Mouse (Mus musculus): ENCODE data around the gene Akap13.

The Akap13 gene

DNA sequence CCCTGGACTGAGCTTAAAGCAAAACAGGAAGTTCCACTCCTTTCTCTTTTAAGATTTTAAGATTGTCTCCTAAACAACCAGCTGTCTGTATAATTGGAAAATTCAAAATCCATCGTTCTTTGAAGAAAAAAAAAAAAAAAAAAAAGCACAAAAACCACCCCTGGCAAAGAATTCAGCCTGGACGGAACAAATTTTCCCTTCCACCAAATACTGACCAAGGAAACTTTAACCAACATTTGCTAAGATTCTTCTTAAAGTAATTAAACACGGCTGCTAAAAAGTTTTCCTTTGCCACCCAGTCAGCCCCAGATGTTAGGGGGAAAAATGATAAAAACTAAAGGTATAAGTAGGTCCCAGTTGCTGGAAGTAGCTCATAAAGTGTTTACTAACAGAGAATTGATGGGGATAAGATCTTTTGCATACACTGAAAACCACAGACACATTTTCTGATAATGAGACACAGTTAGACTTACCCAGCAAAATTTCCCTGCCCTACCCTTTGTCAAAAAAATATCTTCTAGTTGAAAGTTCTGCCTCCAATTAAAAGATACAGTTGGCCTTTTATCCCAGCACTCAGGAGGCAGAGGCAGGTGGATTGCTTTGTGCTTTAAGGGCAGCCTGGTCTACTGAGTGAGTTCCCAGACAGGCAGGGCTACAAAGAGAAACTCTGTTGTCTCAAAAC is 338.5 kb downstream of the Akap13 start:
- POLR2A ChIA-PET, result interaction anchor here in 3 of 4 experiments (0.7 to 1.9 kb wide), 8 partner anchors 12 to 357 kb away, joined by 3 to 7 read pairs (median 3); no protein-coding TSS in a partner anchor

DNA sequence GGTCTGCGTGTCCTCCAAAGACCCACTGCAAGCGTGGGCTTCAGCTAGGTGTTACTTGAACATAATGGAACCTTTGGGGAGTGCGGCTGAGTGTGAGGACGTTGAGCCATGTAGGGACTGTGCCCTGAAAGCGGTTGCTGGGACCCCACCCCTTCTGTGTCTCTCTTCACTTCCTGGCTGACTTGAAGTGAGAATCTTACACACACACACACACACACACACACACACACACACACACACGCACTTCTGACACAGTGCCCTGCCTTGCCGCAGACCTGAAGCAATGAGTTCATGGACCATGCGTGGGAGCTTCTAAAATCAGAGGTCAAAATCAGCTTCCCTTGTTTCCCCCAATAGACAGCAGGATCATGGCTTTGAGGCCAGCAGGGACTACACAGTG is 339.8 kb downstream of the Akap13 start:
- CTCF ChIA-PET, result interaction anchor here in 1 of 4 experiments (0.6 kb wide), 1 partner anchor 12 kb away, joined by 3 read pairs; no protein-coding TSS in a partner anchor

More for the DNA sequence above, 338.5 kb downstream of the Akap13 start:
- CTCF ChIA-PET, result interaction anchor here in 2 of 4 experiments (0.6 to 1.1 kb wide), 2 partner anchors 34 to 1251 kb away, joined by 4 to 7 read pairs; no protein-coding TSS in a partner anchor

DNA sequence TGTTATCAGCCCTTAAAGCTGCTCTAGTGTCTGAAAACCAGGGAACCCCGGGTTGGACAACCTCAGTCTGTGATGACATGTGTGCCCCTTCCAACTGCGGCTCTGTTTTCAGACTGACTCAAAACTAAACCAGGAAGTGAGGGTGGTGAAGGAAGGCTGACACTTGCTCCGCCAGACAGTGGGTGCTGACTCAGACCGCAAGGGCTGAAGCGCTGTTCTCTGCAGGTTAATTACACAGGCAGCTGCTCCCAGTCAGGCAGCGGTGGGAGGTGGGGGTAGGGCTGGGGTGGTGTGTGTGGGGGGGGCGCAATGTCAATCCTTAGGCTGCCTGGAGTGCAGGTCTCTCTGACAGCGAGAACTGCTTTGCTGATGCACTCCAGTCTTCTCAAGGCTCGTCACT is 341.1 kb downstream of the Akap13 start:
- CTCF ChIA-PET, result no interaction called here
- POLR2A ChIA-PET, result interaction anchor here in 2 of 4 experiments (0.6 to 1.3 kb wide), 6 partner anchors 10 to 85 kb away, joined by 3 to 5 read pairs (median 4); no protein-coding TSS in a partner anchor

More for the DNA sequence above, 339.8 kb downstream of the Akap13 start:
- POLR2A ChIA-PET, result interaction anchor here in 2 of 4 experiments (0.5 to 1.9 kb wide), 5 partner anchors 12 to 45 kb away, joined by 3 to 7 read pairs (median 4); no protein-coding TSS in a partner anchor

DNA sequence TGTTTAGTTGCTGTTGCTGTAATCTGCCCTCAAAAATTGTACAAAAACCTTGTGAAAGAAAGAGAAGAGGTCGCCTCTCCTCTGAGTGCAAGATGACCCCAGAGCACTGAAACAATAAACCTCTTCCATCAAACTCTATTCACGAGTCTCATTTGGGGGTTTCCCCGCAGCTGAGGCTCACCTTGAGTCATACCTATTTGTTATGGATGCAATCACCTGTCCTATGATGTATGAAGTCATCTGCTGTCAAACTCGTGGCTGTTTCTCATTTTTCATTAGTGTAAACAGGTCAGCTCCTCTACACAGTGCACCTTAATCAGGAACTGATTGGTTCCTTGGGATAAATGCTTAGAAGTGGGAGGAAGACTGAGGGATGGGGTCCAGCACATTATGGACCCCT is 345.2 kb downstream of the Akap13 start:
- ChIA-PET POLR2A (interaction anchor here in 3 of 4 experiments (1.0 to 4.7 kb wide), 10 partner anchors 11 to 27 kb away, joined by 3 to 28 read pairs (median 10); no protein-coding TSS in a partner anchor), CTCF (interaction anchor here in 2 of 4 experiments (1.7 to 2.1 kb wide), 2 partner anchors 27 to 45 kb away, joined by 6 to 7 read pairs; no protein-coding TSS in a partner anchor)

DNA sequence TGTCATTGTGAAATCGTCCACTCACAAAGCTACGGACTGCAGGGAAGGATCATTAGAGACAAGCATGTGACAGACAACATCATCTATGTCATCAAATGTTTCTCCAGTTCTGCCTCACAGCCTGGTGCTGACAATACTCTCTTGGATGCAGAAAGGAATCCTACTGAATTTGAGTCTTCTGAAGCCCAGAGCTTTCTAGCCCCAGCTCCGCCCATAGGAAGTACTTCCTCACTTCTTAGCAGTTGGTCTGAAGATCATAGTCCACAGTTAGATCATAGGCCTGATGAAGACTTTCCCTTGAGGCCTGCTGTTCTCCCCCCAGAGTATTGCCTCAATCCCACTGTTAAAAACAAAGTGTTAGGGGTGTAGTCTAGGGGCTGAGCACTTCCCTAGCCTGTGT is 345.7 kb downstream of the Akap13 start:
- POLR2A ChIA-PET, result interaction anchor here (0.6 to 4.7 kb wide), 26 partner anchors 8 to 1879 kb away, joined by 3 to 28 read pairs (median 5); no protein-coding TSS in a partner anchor
- CTCF ChIA-PET, result interaction anchor here in 2 of 4 experiments (0.8 to 2.1 kb wide), 4 partner anchors 20 to 45 kb away, joined by 3 to 8 read pairs (median 6); no protein-coding TSS in a partner anchor

DNA sequence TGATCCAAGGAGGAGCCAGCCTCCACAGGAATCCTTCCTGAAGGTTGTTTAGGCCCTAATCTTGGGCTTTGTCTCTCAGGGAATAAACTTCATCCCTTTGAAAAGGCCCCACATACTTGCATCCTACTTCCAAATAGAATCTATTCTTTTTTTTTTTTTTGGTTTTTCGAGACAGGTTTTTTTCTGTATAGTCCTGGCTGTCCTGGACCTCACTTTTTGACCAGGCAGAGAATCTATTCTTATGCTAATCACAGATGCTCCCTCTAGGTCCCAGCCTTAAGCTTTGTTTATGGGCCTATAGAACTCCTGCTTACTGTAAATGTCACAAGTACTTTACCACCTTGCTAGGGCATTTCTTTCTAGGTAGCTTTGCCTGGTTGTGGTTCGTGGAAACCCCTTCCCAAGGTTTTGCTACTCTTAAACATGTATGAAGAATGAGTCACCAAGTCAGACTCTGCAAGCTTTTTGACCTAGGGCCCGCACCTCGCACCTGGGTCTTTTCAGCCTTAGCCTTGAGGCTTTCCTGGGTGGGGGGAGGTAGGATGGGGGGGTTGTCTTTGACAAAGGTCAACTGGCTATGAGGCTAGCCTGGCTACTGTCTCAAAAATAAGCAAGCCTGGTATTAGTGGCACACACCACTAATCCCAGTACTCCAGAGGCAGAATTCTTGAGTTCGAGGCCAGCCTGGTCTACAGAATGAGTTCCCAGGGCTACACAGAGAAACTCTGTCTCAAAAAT is 346.5 kb downstream of the Akap13 start:
- CTCF ChIA-PET, result interaction anchor here in 2 of 4 experiments (0.6 to 2.1 kb wide), 5 partner anchors 16 to 46 kb away, joined by 3 to 8 read pairs (median 6); no protein-coding TSS in a partner anchor
- POLR2A ChIA-PET, result interaction anchor here (0.6 to 4.7 kb wide), 35 partner anchors 8 to 1878 kb away, joined by 3 to 28 read pairs (median 4); partner anchors contain the start of gene Klhl25 (in 1 of the 4)

DNA sequence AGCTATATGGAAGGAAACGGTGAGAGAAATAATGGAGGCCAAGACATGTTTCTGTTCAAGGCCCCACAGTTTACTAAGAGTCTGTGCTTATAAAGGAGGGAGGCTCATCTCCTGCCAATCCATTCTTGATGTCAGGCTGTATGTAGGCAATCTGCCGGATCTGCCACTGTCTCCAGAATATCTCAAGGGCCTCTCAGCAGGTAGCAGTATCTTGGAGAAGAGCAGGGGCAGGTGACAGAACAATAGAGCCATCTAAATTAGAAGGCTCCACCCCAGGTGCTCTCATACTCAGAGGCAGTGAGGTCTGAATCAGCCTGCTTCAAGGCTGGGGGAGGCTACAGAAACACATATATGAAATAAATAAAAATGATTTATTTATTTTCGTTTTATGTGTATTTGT is 347.6 kb downstream of the Akap13 start:
- CTCF ChIA-PET, result no interaction called here
- POLR2A ChIA-PET, result interaction anchor here in 3 of 4 experiments (0.6 to 4.7 kb wide), 10 partner anchors 13 to 385 kb away, joined by 3 to 28 read pairs (median 6); partner anchors contain the start of gene Klhl25 (in 1 of the 3)
